Mouse (Mus musculus) mouse embryonic stem cell (cell line): Measurements from ENCODE around the gene Cish.

Experiments
- in situ Hi-C, 2 experiments: fragments of 300-500 bp; cut with MboI; formaldehyde crosslinking; loops; 1 replicate in 1 of 2; 3 replicates in 1 of 2; pipeline ENCODE4 v1.14.3; 2019 to 2020; ENCODE audit warnings: low sequenced_read_pairs in 2 of 2, low pct_unique_long_range_greater_than_20kb in 1 of 2, mixed read lengths in 1 of 2; ENCODE audit not compliant: unreplicated experiment in 1 of 2

Cish gene

GRCm38 (mm10) chr9:107294249-107294648, 1.6 kb upstream of the Cish start:
- in situ Hi-C loops = loop anchor here in 1 of 2 experiments (5.0 to 10.0 kb wide), 2 partner anchors 61 to 392 kb away; no protein-coding TSS in a partner anchor

DNA sequence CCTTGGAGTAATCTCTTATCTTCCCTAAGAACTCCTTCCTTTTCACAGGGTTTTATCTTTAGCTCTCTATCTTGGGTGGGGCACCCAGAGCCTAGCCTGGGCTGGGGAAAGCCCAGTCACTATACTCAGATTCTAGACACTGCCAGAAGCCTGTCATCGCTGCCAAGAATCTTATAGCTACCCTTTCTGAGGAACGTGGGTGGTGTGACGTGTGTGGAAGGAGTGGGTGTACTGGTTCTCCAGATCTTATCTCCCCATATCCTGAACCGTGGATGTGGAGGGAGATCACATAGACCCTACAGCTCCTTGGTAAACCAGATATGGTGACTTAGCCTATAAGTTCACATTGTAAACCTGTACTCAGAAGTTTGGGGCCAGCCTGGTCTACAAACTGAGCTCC, 210 bp upstream of the Cish start:
- in situ Hi-C loops = loop anchor here (5.0 to 10.0 kb wide), 3 partner anchors 37 to 59 kb away; partner anchors contain the start of gene Hemk1 (in 1 of the 2)

GRCm38 (mm10) chr9:107296041-107296440, 215 bp downstream of the Cish start:
- in situ Hi-C loops = loop anchor here (5.0 to 10.0 kb wide), 3 partner anchors 36 to 59 kb away; partner anchors contain the start of gene Hemk1 (in 1 of the 2)

GRCm38 (mm10) chr9:107296501-107296965, 707 bp downstream of the Cish start:
- in situ Hi-C loops = loop anchor here (5.0 to 10.0 kb wide), 3 partner anchors 36 to 58 kb away; partner anchors contain the start of gene Hemk1 (in 1 of the 2)

DNA sequence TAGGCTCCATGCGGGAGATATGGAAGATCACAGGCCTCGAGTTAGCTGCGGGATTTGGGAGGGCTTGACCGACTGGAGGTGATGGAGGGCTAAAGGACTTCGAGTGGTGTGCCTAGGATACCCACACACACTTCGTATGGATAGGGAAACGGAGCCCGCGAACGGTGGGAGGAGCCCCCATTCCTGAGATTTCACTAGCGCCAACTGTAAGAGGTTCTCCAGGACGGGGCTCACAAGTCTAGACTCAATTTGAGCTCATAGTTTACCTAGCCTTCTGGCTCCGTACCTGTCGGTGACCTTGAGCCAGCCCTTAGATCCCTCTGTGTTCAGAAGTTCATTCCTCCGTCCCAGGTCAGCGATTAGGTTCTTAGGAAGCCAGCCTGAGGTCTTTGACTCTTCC, 1.2 kb downstream of the Cish start:
- in situ Hi-C loops = loop anchor here (5.0 to 10.0 kb wide), 3 partner anchors 35 to 58 kb away; partner anchors contain the start of gene Hemk1 (in 1 of the 2)

DNA sequence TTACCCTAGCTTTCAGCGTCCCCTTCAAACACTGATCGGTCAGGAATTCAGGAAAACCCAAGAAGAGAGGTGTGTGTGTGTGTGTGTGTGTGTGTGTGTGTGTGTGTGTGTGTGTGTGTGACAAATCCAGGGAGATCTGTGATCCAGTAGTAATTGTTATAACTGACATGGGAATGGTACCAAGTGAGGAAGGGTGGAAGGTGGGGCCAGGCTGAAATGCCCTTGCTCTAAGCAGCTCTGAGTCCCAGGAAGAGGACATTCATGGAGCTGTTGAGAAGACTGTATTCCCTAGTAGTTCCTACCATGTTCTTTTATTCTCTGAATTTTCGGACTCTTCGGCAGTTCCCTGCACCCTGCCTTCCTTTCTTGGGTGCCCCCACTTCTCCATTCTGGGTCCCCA, 1.8 kb downstream of the Cish start:
- in situ Hi-C loops = loop anchor here (5.0 to 10.0 kb wide), 3 partner anchors 35 to 57 kb away; partner anchors contain the start of gene Hemk1 (in 1 of the 2)

GRCm38 (mm10) chr9:107298059-107298780, 2.4 kb downstream of the Cish start:
- in situ Hi-C loops = loop anchor here (5.0 to 10.0 kb wide), 3 partner anchors 34 to 57 kb away; partner anchors contain the start of gene Hemk1 (in 1 of the 2)

GRCm38 (mm10) chr9:107298876-107299275, 3.0 kb downstream of the Cish start:
- in situ Hi-C loops = loop anchor here (5.0 to 10.0 kb wide), 3 partner anchors 33 to 56 kb away; partner anchors contain the start of gene Hemk1 (in 1 of the 2)

DNA sequence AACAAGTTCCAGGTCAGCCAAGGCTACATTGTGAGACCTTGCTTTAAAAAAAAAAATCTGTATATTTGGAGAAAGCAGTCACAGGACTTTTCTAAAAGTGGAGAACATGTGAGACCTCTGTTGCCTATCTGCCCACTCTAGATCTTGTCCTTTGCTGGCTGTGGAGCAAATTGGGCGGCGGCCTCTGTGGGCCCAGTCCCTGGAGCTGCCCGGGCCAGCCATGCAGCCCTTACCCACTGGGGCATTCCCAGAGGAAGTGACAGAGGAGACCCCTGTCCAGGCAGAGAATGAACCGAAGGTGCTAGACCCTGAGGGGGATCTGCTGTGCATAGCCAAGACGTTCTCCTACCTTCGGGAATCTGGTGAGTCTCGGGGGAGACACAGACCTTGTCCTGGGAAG, 4.0 kb downstream of the Cish start:
- in situ Hi-C loops = loop anchor here (5.0 to 10.0 kb wide), 3 partner anchors 33 to 55 kb away; partner anchors contain the start of gene Hemk1 (in 1 of the 2)

- in situ Hi-C loops = no loop called here
Observed at GRCm38 (mm10) chr9:107300224-107300973, 4.6 kb downstream of the Cish start.

DNA sequence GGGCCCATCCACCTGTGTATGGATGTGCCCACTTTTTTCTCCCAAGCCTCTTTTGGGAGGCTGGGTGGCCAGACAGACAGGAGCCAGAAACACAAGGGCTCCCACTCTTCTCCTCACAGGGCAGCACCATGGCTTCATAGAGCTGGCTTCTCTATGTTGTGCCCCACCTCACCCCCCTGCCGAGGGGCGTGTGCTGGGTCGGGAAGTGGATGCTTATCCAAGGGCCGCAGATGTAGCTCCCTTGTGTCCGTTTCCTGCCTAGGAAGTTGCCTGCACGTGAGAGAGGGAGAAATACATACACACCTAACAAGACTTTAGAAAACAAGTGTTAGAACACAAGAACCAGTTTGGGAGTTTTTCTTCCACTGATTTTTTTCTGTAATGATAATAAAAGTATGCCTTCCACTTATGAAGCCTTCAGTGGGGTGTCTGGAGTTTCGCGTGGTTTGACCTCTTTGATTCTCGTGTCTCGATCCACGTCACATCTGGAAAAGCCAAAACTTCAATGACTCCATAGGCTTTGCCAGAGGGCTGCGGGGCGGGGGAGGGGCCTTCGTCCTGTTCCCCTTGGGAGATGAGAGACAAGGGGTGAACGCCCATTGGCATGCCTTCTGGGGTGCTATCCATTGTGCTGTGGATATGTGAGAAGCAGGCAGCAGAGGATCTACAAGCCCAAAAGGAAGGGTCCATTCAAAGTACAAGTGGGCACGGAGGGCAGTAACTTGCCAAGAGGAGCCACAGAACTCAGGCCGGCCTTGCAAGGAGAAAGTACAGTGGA, 5.9 kb downstream of the Cish start:
- in situ Hi-C loops = no loop called here

DNA sequence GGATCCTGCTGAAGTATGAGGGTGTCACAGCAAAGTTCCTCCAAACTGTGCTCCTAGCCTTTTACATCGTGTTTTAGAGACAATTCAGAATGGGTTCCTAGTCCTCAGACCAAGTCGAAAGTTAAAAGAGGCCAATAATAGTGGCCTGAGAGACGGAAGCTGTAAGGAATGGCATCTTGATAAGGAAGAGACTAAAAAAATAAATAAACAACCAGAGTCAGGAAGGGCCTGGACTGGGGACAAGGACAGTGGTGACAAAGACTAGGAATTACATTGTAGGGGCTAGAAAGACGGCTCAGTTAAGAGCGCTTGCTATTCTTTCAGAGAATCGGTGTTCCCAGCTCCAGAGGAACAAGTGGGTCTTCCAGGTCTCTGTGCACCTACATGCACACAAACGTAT, 6.8 kb downstream of the Cish start:
- in situ Hi-C loops = no loop called here

GRCm38 (mm10) chr9:107303121-107303820, 7.4 kb downstream of the Cish start:
- in situ Hi-C loops = no loop called here

DNA sequence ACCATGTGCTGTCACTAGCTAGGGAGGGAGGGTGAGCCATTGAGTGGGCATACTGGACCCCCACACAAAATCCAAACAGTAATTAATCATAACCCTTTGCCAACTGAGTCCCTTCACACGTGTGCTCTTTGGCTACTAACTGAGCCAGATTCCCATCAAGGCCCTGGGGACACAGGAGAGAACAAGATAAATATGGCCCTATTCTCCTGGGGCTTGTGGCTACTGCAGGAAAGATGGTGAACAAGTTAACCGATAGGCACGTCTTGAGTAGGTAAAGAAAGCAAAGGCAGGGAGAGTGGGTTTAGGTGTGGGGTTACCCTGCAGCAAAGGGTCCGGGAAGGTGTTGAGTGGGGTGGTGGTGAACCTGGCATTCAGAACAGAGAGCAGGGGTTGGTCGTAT, 8.1 kb downstream of the Cish start:
- in situ Hi-C loops = no loop called here

DNA sequence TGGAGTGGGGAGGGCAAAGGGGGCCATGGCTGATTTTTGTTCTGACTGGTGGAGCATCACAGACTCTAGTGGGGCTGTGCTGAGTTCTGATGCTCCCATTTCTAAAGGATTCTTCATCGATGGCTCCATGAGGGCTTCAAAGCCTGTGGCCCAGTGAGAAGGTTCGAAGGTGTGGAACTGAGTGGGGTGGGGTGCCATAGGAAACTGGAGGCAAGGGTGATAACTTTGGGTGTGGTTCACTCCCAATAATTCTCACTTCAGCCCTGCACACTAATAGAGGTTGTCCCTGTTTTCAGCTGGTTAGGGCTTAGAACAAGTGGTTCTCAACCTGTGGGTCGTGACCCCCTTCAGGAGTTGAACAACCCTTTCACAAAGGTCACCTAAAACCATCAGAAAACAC, 8.6 kb downstream of the Cish start:
- in situ Hi-C loops = no loop called here

DNA sequence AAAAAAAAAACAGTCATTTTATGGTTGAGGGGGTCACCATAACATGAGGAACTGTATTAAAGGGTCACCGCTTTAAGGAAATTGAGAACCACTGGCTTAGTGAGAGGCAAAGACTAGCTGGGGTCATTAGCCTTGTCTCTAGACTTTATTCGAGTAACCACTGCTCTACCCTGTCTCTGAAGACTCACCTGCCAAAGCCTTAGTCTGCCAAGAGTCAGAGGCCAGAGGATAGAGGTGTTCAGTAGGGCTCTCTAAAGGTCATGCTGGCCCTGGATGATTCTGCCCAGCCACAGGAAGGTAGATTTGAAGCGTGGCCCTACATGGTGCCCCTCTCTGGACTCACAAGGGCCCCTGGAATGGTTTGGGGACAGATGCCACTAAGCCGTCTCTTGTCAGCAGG, 9.2 kb downstream of the Cish start:
- in situ Hi-C loops = no loop called here

DNA sequence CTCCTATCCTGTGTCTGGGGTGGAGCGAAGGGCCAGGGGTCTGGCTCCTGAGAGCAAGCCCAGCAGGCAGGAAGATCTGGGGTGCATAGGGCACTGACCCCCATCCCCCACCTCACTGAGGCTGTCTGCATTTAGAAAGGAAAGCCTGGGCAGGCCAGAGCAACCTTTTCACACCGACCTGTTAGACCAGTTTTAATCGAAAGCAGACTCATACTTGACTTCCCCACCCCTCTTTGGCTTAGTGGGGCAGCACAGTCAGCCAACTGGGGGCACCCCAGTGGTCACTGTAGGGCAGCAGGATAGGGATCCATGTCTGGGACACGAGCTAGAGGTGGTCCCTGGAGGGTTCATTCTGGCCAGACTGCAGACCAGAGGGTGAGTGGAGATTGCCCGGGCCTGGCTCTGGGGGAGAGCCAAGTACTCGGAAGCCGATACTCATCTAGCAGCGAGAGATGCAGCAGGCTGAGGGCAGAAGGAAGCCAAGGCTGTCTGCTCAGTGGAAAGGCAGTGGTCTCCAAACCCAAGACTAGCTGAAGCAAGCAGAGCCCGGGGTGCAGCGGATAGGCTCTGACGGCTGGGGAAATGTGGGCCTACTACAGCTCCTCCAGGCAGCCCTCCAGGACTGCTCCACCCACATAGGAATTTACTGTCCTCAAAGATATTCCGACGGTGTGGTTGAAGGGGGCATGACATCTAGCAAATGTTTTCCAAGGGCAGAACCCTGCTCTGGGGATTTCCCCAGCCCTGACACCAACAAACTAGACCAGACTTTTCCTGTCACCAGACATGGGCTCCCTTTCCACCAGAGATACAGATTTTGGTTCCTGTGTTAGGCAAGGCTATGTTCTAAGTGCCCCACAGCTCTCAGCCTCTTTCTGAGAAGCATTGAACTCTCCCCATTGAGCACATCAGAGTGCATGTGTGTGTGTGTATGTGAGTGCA, 10.0 kb downstream of the Cish start:
- in situ Hi-C loops = no loop called here
